Mouse (Mus musculus) small intestine, adult 10 weeks (tissue): ENCODE results near the gene Adam4. TPM values are rescaled to one million over a fixed set of nuclear protein-coding genes. Genes with fewer than 3 reads are reported as not detected.

Experiments
- polyA plus RNA-seq: library from polyadenylated mRNA; stranded (reverse); fragments of 350-450 nt; fragmentation: Illumina TruSeq; extraction: RNeasy Lipid Tissue Mini Kit (QIAGEN cat#74804); gene quantifications from one replicate; pipeline ENCODE4 v1.2.3, GENCODE M21; 2014; ENCODE audit warnings: low replicate concordance

Adam4 gene
- polyA plus RNA-seq = 9.1 TPM

DNA sequence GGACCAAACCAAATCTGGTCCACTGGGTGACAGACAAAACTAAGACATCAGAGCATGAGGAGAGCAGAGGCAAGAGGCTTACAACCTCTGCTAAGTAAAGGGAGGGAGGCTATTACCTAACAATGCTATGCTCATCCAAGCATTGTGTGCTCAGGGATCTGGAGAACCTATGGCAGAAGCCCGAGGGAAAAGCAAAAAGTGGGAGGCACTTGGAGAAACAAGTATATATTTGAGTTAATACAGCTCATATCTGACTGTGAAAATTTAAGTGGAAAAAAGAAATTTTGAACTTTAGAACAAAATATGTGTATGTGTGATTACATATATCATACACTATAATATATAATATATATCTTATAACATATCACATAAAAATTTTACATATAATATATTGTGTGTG lies at the start of gene Adam4:
Adam4 (minus strand) TSS at position 101 of the 400 bp plus-strand sequence.

DNA sequence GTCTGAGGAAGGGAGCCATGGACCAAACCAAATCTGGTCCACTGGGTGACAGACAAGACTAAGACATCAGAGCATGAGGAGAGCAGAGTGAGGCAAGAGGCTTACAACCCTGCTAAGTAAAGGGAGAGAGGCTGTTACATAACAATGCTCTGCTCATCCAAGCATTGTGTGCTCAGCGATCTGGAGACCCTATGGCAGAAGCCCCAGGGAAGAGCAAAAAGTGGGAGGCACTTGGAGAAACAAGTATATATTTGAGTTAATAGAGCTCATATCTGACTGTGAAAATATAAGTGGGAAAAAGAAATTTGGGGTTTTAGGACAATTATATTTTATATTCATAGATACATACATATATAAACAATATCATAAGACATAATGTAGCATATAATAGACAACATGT lies 42.4 kb downstream of the Adam4 start, which contains the start of gene Gm4787:
Gm4787 (minus strand) TSS at position 101 of the 400 bp plus-strand sequence.

Other genes starting within 250 kb of the Adam4 start
- gene Slc8a3, start 88.8 kb downstream of the Adam4 start, polyA plus RNA-seq = 0.41 TPM
- 5.6 TPM for gene Gm4787, start 42.5 kb downstream of the Adam4 start, polyA plus RNA-seq
- gene Cox16, start 63.2 kb upstream of the Adam4 start, polyA plus RNA-seq = 492 TPM
- gene Gm20498, start 111.0 kb upstream of the Adam4 start, polyA plus RNA-seq = 8.5 TPM
- gene Synj2bp, start 111.0 kb upstream of the Adam4 start, polyA plus RNA-seq = 479 TPM
- gene Adam21, start 146.5 kb upstream of the Adam4 start, polyA plus RNA-seq = 0.22 TPM
- gene Med6, start 173.1 kb upstream of the Adam4 start, polyA plus RNA-seq = 92.4 TPM
- gene Ttc9, start 209.3 kb upstream of the Adam4 start, polyA plus RNA-seq = 0.30 TPM